In genomic region chr15:31636091-31636595, GRCm38 (mm10) we compare ENCODE assay signal across 16 mouse cellular contexts.
"Had no signal": no experiment of that assay in that cellular context is flagged by ENCODE, and none has a peak within 500 bp of the region (broad histone marks: within the 10 kb centered on the region; RNA-seq: fewer than 3 reads in every experiment).

No protein-coding gene starts in this region.

- H3K27ac ChIP-seq: kidney, postnatal 0 days; left cerebral cortex, adult 2 months; limb, embryonic 15.5 days; liver, embryonic 12.5 days; midbrain, embryonic 10.5 days; neural tube, embryonic 15.5 days; stomach, embryonic 15.5 days had no signal

- DNase-seq: kidney, postnatal 36 days; lung, embryonic 14.5 days; lung, postnatal 10 days; lung, postnatal 4 days; midbrain, embryonic 14.5 days; right cerebral cortex, postnatal 14 days; thymus, adult 2 months; thymus, postnatal 25 days had no signal

- ATAC-seq: liver, embryonic 12.5 days had no signal

- H3K4me3 ChIP-seq: left cerebral cortex, adult 2 months; limb, embryonic 15.5 days; liver, embryonic 12.5 days; midbrain, embryonic 10.5 days; myocyte; neural tube, embryonic 15.5 days; stomach, embryonic 15.5 days had no signal
